Mouse (Mus musculus): ENCODE results near the gene Kcng3.

DNA sequence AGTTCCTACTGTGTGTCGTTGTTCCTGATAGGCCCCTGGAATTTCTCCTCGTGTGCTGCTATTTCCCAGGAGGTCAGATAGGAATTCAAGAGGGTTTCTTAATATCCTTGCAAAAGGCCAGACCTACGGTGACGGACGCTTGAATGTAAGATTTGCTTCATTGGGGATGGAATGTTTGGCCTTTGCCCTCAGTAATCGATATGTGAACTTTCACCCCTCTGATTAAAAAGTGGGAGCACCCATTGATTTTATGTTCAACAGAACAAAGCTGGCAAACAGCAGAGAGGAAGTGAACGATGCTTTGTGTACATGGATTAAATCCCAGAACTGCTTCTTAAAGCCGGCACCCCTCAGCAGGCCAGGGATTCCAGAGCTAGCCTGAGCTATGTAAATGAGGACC is 64.3 kb downstream of the Kcng3 start:
- TF ChIP-seq CTCF (IDR thresholded peaks at IDR 0.05; ENCODE audit: extremely low read depth, insufficient read depth, insufficient read length, insufficient replicate concordance) (no peak), POLR2A (IDR thresholded peaks at IDR 0.05; ENCODE audit: low read depth, low read length) (no peak)

Data from spleen, adult 2 months (tissue).